Mouse (Mus musculus) heart, postnatal 0 days (tissue): ENCODE results near the gene Acss3. TPM values are rescaled to one million over a fixed set of nuclear protein-coding genes. Genes with fewer than 3 reads are reported as not detected.

Experiments
- ATAC-seq: fragments of 200-750 bp; cut with Nextera tagmentation; 2 replicates; pipeline ENCODE4 v1.8.0; 2017; ENCODE audit warnings: low read depth, moderate number of reproducible peaks, moderate library complexity; ENCODE audit not compliant: insufficient read depth
- DNase-seq: peaks from one replicate; pipeline ENCODE4 v3.0.0-alpha.2; 2016; ENCODE audit warnings: low spot score
- H3K27ac ChIP-seq: fragments of 300-500 bp; sonication (generic); 2 replicates; pipeline ENCODE4 v1.5.1; 2014; ENCODE audit warnings: low read depth, mild to moderate bottlenecking
- H3K27me3 ChIP-seq: fragments of 300-500 bp; sonication (generic); 2 replicates; pipeline ENCODE4 v1.6.1; 2014; ENCODE audit warnings: low read length, mixed read lengths; ENCODE audit not compliant: control insufficient read depth, insufficient read depth
- H3K36me3 ChIP-seq: fragments of 300-500 bp; sonication (generic); replicated peaks from 2 replicates; pipeline ENCODE4 v1.6.1; 2014; ENCODE audit warnings: low read length, mixed read lengths; ENCODE audit not compliant: control insufficient read depth, insufficient read depth
- H3K4me1 ChIP-seq: fragments of 300-500 bp; sonication (generic); 2 replicates; pipeline ENCODE4 v1.6.1; 2014; ENCODE audit warnings: antibody characterized with exemption; ENCODE audit not compliant: control insufficient read depth, insufficient read depth
- H3K4me2 ChIP-seq: fragments of 300-500 bp; sonication (generic); 2 replicates; pipeline ENCODE4 v1.6.1; 2014; ENCODE audit warnings: low read depth, mild to moderate bottlenecking, low read length, moderate library complexity
- H3K4me3 ChIP-seq: fragments of 300-500 bp; sonication (generic); 2 replicates; pipeline ENCODE4 v1.5.1; 2014; ENCODE audit warnings: low read depth, low read length
- H3K9ac ChIP-seq: fragments of 300-500 bp; sonication (generic); replicated peaks from 2 replicates; pipeline ENCODE4 v1.6.1; 2014; ENCODE audit warnings: low read depth, low read length, mixed read lengths
- H3K9me3 ChIP-seq: fragments of 300-500 bp; sonication (generic); replicated peaks from 2 replicates; pipeline ENCODE4 v1.6.1; 2016; ENCODE audit warnings: low read length; ENCODE audit not compliant: control insufficient read depth
- CTCF ChIP-seq: IDR thresholded peaks from 2 replicates; pipeline ENCODE4 v1.5.1; 2016; ENCODE audit warnings: antibody characterized with exemption, control low read depth, low read depth
- EP300 ChIP-seq: IDR thresholded peaks from 2 replicates; pipeline ENCODE4 v1.6.1; 2016; ENCODE audit warnings: antibody characterized with exemption, low read depth
- WGBS: fragments of 180-500 bp; shearing (Covaris S2); extraction: QIAGEN DNeasy Blood & Tissue Kit; methylation state at CpG from one replicate; pipeline ENCODE4 v1.1.7; 2014; 5-methylcytosine and 5-hydroxymethylcytosine counted together
- polyA plus RNA-seq: library from polyadenylated mRNA; unstranded; fragments of >200 nt; fragmentation: Nextera tagmentation; extraction: Ambion mirVana; gene quantifications from 2 replicates; pipeline ENCODE4 v1.2.1, GENCODE M21; 2015
- total RNA-seq: library from RNA; depleted of rRNA; stranded (reverse); fragments of >200 nt; gene quantifications from 2 replicates; pipeline ENCODE4 v1.2.3, GENCODE M21; 2014; ENCODE audit warnings: low replicate concordance

Gene Acss3
- total and polyA plus RNA-seq, 2 experiments from 2014 or later = 4.9 to 5.7 TPM

DNA sequence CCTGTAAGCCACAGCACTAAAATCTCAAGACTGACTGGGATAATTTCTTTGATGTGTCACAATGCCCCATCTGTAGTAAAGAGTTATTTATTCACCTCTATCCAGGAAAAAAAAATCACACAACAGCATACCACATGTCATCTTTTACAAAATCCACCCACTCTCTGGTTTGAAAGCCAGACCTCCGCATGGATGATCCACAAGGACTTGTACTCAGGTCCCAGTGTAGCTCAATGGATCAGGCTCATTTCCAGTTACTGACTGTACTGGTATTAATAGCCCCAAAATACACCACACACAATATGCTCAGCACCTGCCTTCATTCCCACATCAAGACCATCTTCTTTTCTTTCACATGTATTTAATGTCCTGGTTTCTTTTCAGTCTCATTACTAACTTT is 80.8 kb downstream of the Acss3 start:
- TF ChIP-seq CTCF = no peak
- TF ChIP-seq EP300 = no peak
- WGBS = 81% methylated on average over 1 of the region's 1 CpGs
- no peak overlapping the region for H3K4me2 ChIP-seq

GRCm38 (mm10) chr10:107040837-107041236 is 82.6 kb downstream of the Acss3 start:
- no peak overlapping the region for H3K27ac ChIP-seq
- H3K4me2 ChIP-seq = no peak overlapping the region
- H3K9me3 ChIP-seq = no peaks in the 10 kb centered on the region
- DNase-seq (peak; percentile 79), ATAC-seq (peak; percentile 83)
- H3K27me3 ChIP-seq = no peaks in the 10 kb centered on the region
- no peak for TF ChIP-seq CTCF
- peak; percentile 91 for TF ChIP-seq EP300
- 33% methylated on average over 2 of the region's 2 CpGs for WGBS
- no peaks in the 10 kb centered on the region for H3K36me3 ChIP-seq
- 0 out of 2 replicates have a peak, but pooled peaks cover 10% of the 10 kb centered on the region for H3K4me1 ChIP-seq
- no peak overlapping the region for H3K4me3 ChIP-seq
- H3K9ac ChIP-seq = no peak overlapping the region

More for the DNA sequence above, 80.8 kb downstream of the Acss3 start:
- Histone ChIP-seq H3K9ac (no peak overlapping the region), H3K36me3 (no peaks in the 10 kb centered on the region), H3K27ac (no peak overlapping the region), H3K9me3 (no peaks in the 10 kb centered on the region), H3K27me3 (no peaks in the 10 kb centered on the region), H3K4me1 (0 out of 2 replicates have a peak, but pooled peaks cover 10% of the 10 kb centered on the region), H3K4me3 (no peak overlapping the region)
- DNase-seq (no peak), ATAC-seq (no peak)

DNA sequence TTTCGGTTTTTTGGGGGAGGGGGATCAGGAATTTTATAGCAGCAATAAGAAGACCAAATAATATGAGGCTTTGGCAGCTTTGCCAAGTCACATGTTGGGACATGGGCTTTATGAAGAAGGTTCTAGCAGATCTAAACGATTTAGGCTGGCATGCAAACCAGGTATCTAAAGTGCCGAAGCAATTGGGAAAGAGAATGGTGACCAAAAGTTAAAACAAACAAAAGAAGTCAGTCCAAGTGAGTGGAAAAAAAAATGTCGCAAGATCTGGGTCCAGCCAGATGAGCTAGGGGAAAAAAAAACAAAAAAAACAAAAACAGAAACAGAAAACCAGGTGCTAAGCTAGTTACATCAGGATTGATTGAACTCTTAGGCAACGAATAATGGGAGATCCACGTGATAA is 83.1 kb downstream of the Acss3 start:
- no peaks in the 10 kb centered on the region for H3K27me3 ChIP-seq
- TF ChIP-seq CTCF (no peak), EP300 (no peak)
- 54% methylated on average over 6 of the region's 6 CpGs for WGBS
- ATAC-seq = no peak
- no peak overlapping the region for H3K27ac ChIP-seq
- H3K36me3 ChIP-seq = no peaks in the 10 kb centered on the region
- H3K4me3 ChIP-seq = no peak overlapping the region
- DNase-seq = no peak
- H3K9ac ChIP-seq = no peak overlapping the region
- 0 out of 2 replicates have a peak, but pooled peaks cover 10% of the 10 kb centered on the region for H3K4me1 ChIP-seq
- H3K9me3 ChIP-seq = no peaks in the 10 kb centered on the region
- H3K4me2 ChIP-seq = no peak overlapping the region

DNA sequence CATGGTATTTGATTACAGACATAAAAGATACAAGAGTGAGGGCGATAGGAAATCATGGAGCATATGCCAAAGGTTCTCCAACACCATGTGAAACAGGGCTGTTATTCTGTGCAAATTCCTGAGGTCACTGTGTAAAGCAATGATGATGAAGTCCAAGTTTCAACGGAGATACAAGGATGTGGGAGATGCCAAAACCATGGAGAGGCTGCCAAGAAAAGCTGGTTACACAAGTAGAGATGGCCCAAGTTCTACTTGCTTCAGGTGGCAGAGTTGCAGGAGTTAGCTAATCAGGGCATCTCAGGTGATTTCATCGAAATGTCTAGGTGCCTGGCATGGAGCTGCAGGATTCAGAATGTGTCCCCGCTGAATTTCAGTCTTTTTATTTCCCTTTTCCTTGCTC is 84.3 kb downstream of the Acss3 start:
- H3K27me3 ChIP-seq = no peaks in the 10 kb centered on the region
- DNase-seq (no peak), ATAC-seq (no peak)
- H3K9ac ChIP-seq = no peak overlapping the region
- 50% methylated on average over 4 of the region's 4 CpGs for WGBS
- H3K9me3 ChIP-seq = no peaks in the 10 kb centered on the region
- no peak overlapping the region for H3K4me3 ChIP-seq
- no peaks in the 10 kb centered on the region for H3K36me3 ChIP-seq
- H3K27ac ChIP-seq = no peak overlapping the region
- 0 out of 2 replicates have a peak, but pooled peaks cover 10% of the 10 kb centered on the region for H3K4me1 ChIP-seq
- no peak overlapping the region for H3K4me2 ChIP-seq
- TF ChIP-seq EP300 (no peak), CTCF (no peak)

- DNase-seq = no peak
- no peak for TF ChIP-seq EP300
- TF ChIP-seq CTCF = no peak
- ATAC-seq = no peak
- no peak overlapping the region for H3K4me2 ChIP-seq
- H3K4me1 ChIP-seq = no peaks in the 10 kb centered on the region
- WGBS = 85% methylated on average over 4 of the region's 4 CpGs
- H3K27me3 ChIP-seq = no peaks in the 10 kb centered on the region
- no peak overlapping the region for H3K9ac ChIP-seq
- no peaks in the 10 kb centered on the region for H3K36me3 ChIP-seq
- H3K4me3 ChIP-seq = no peak overlapping the region
- H3K9me3 ChIP-seq = no peaks in the 10 kb centered on the region
- no peak overlapping the region for H3K27ac ChIP-seq
These were observed 99.2 kb downstream of the Acss3 start for GRCm38 (mm10) chr10:107024254-107024653.

DNA sequence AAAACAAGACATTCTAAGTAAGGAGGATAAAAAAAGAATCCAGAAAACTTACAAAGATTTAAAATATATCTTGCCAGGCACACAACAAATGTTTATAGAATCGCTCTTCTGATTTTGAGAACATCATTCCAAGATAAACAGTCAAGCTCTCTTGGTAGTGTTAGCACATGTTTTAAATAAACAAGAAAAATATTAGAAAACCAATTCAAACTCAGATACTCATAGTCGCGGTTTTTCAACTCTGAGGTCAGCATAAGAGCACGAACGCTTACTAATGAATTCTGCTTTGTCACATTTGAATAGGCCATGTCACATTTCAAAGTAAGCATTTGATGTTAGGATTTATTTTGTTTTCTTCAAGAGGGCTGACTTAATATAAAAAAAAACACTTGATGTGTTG is 102.3 kb downstream of the Acss3 start:
- no peaks in the 10 kb centered on the region for H3K27me3 ChIP-seq
- H3K36me3 ChIP-seq = no peaks in the 10 kb centered on the region
- DNase-seq (no peak), ATAC-seq (no peak)
- no peak overlapping the region for H3K4me2 ChIP-seq
- no peak overlapping the region for H3K27ac ChIP-seq
- no peak for TF ChIP-seq CTCF
- TF ChIP-seq EP300 = no peak
- WGBS = 84% methylated on average over 5 of the region's 5 CpGs
- no peak overlapping the region for H3K4me3 ChIP-seq
- no peak overlapping the region for H3K9ac ChIP-seq
- no peaks in the 10 kb centered on the region for H3K4me1 ChIP-seq
- no peaks in the 10 kb centered on the region for H3K9me3 ChIP-seq
